Mouse (Mus musculus): ENCODE measurements around the gene Plg.

Plg gene

GRCm38 (mm10) chr17:12377981-12378705 lies at the start of gene Plg:
Plg (plus strand) TSS chr17:12378608.
- DNase-seq (ENCODE audit: low read depth, low spot score) = no peak

GRCm38 (mm10) chr17:12335115-12335514 lies 43.3 kb upstream of the Plg start:
- no peak for DNase-seq (ENCODE audit: low read depth, low spot score)

- DNase-seq (ENCODE audit: low read depth, low spot score) = no peak
These were observed 42.1 kb upstream of the Plg start for GRCm38 (mm10) chr17:12336073-12336868.

GRCm38 (mm10) chr17:12337156-12337555 lies 41.3 kb upstream of the Plg start:
- DNase-seq (ENCODE audit: low read depth, low spot score) = no peak

GRCm38 (mm10) chr17:12343702-12344376 lies 34.6 kb upstream of the Plg start:
- DNase-seq (ENCODE audit: low read depth, low spot score) = no peak

GRCm38 (mm10) chr17:12347462-12347861 lies 30.9 kb upstream of the Plg start:
- no peak for DNase-seq (ENCODE audit: low read depth, low spot score)

- no peak for DNase-seq (ENCODE audit: low read depth, low spot score)
These were observed 26.8 kb upstream of the Plg start for GRCm38 (mm10) chr17:12351564-12351963.

- DNase-seq (ENCODE audit: low read depth, low spot score) = no peak
These were observed 25.6 kb upstream of the Plg start for GRCm38 (mm10) chr17:12352781-12353180.

- no peak for DNase-seq (ENCODE audit: low read depth, low spot score)
These were observed 18.5 kb upstream of the Plg start for GRCm38 (mm10) chr17:12359876-12360275.

GRCm38 (mm10) chr17:12363601-12364425 lies 14.6 kb upstream of the Plg start:
- no peak for DNase-seq (ENCODE audit: low read depth, low spot score)

GRCm38 (mm10) chr17:12364426-12364735 lies 14.0 kb upstream of the Plg start:
- no peak for DNase-seq (ENCODE audit: low read depth, low spot score)

GRCm38 (mm10) chr17:12367373-12367930 lies 11.0 kb upstream of the Plg start:
- DNase-seq (ENCODE audit: low read depth, low spot score) = peak; percentile 32

GRCm38 (mm10) chr17:12369393-12369792 lies 9.0 kb upstream of the Plg start:
- no peak for DNase-seq (ENCODE audit: low read depth, low spot score)

- DNase-seq (ENCODE audit: low read depth, low spot score) = no peak
These were observed 8.1 kb upstream of the Plg start for GRCm38 (mm10) chr17:12370289-12370688.

GRCm38 (mm10) chr17:12371310-12371925 lies 7.0 kb upstream of the Plg start:
- no peak for DNase-seq (ENCODE audit: low read depth, low spot score)

- no peak for DNase-seq (ENCODE audit: low read depth, low spot score)
These were observed 6.4 kb upstream of the Plg start for GRCm38 (mm10) chr17:12372021-12372420.

GRCm38 (mm10) chr17:12373601-12374144 lies 4.7 kb upstream of the Plg start:
- DNase-seq (ENCODE audit: low read depth, low spot score) = no peak

- DNase-seq (ENCODE audit: low read depth, low spot score) = no peak
These were observed 1.9 kb downstream of the Plg start for GRCm38 (mm10) chr17:12380287-12380686.

GRCm38 (mm10) chr17:12381579-12381978 lies 3.2 kb downstream of the Plg start:
- DNase-seq (ENCODE audit: low read depth, low spot score) = no peak

GRCm38 (mm10) chr17:12382531-12382930 lies 4.1 kb downstream of the Plg start:
- DNase-seq (ENCODE audit: low read depth, low spot score) = no peak
